Mouse (Mus musculus) left cerebral cortex, postnatal 4 days (tissue): ENCODE results near the gene Kmt5b. TPM values are rescaled to one million over a fixed set of nuclear protein-coding genes. Genes with fewer than 3 reads are reported as not detected.

Source experiments
- DNase-seq: peaks from one replicate; pipeline ENCODE4 v3.0.0-alpha.2; 2022
- intact Hi-C: fragments of 180-260 bp; cut with DNase I; formaldehyde crosslinking; loops from one replicate; pipeline ENCODE4 v1.15.1; 2025
- total RNA-seq, 2 experiments: library from RNA; stranded (reverse); gene quantifications; 2 replicates each; pipeline ENCODE4 v1.2.3; 2021

Gene Kmt5b
- total RNA-seq, 2 experiments from 2014 or later = 89.1 to 90.7 TPM

- intact Hi-C loops = no loop called here
- peak; percentile 87 for DNase-seq
Measured at GRCm38 (mm10) chr19:3767781-3768696, 818 bp downstream of the Kmt5b start.

GRCm38 (mm10) chr19:3768697-3769383, 1.6 kb downstream of the Kmt5b start:
- DNase-seq = peak; percentile 93
- intact Hi-C loops = no loop called here

DNA sequence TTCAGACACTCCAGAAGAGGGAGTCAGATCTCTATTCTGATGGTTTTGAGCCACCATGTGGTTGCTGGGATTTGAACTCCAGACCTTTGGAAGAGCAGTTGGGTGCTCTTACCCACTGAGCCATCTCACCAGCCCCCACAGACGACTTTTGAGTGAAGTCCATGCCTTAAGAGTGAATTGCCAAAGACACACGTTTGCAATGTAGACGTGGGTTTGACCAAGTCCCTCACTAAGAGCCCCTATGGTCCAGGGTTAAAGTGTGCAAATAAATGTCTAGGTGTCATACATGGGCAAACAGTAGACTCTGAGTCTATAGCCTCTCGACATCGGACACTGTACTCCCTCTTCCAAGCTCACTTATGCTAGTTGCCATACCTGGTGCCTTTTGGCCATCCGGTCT, 2.3 kb downstream of the Kmt5b start:
- DNase-seq = no peak
- intact Hi-C loops = no loop called here

- DNase-seq = no peak
- intact Hi-C loops = no loop called here
Measured at GRCm38 (mm10) chr19:3774159-3774558, 6.9 kb downstream of the Kmt5b start.

- intact Hi-C loops = no loop called here
- no peak for DNase-seq
Measured at GRCm38 (mm10) chr19:3778713-3779112, 11.5 kb downstream of the Kmt5b start.

DNA sequence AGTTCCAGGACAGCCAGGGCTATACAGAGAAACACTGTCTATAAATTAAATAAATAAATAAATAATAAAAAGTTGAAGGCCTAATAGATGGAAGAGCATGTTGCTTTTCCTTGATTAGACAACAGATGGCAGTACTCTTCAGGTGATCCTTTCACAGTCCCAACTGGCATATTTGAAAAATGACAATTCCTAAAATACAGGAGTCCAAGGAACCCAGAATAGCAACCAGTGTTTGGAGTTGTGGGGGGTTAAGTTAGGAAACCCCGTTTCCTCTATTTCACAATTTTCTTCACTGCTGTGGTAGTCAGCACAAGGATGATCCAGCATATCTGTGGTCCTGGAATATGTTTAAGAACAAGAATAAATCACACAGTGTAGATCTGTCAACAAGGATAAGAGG, 22.9 kb downstream of the Kmt5b start:
- intact Hi-C loops = no loop called here
- no peak for DNase-seq

GRCm38 (mm10) chr19:3805526-3805925, 38.3 kb downstream of the Kmt5b start:
- intact Hi-C loops = no loop called here
- no peak for DNase-seq

DNA sequence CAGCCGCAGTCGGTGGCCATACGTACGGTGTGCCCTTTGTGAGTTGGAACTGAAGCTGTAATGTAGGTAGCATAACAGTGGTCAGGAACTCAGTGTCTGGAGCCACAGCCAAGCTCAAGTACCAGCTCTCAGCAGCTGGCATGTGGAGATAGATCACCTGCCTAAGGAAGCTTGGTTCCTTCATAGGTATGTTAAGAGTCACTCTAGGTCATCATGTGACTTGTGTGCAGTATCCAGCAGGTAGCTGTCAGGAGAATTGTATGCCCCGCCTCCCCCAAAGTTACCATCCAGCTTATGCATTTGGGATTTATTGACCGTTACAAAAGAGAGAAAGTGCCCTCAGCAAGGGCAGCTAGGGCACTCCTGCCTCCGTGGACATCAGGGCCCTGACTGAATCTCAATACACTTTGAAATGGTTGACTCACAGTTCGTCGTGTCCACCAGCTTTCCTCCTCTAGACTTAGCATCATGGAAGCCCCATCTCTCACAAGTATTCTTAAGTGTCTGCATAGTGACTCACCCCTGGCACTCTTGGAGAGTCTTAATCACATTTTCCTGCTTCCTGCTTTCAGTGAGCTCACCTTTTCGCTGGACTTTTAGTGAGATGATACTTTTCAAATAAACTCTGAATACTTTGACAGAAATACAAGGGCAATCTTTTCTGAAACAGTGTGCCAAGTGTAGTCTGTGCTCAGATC, 43.5 kb downstream of the Kmt5b start:
- intact Hi-C loops = no loop called here

DNA sequence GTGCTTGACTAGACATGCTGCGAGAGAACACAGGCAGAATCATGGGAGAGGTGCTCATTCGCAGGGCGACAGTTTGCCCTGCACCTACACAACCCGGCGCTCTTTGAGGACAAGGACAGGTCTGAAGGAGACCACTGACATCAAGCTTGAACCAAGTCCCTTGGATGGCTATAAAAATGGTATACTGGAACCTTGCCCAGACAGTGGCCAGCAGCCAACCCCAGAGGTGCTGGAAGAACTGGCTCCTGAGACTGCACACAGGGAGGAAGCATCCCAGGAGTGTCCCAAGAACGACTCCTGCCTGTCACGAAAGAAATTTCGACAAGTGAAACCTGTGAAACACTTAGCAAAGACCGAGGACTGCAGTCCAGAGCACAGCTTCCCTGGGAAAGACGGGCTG, 47.2 kb downstream of the Kmt5b start:
- DNase-seq = peak; percentile 35
- intact Hi-C loops = no loop called here

More for the DNA sequence above, 43.5 kb downstream of the Kmt5b start:
- no peak for DNase-seq

DNA sequence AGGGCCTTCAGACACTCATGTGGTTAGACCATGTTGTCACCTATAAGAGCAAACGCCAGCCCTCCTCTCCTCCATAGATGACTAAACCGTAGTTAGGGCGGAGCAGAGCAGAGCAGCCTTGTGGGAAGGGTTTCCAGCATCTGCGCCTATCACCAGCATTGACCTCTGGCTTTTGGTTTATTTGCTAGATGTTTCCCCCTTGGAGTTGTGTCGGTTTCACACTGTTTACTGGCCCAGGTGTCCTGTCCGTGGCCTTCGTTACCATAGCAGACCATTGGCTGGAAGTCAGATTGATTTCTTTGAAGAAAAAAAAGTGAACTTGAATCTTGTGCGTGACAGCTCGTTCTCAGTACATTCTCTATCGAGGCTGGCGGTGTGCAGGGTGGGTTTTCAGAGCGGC, 48.6 kb downstream of the Kmt5b start:
- intact Hi-C loops = no loop called here
- DNase-seq = no peak

GRCm38 (mm10) chr19:3819080-3819479, 51.9 kb downstream of the Kmt5b start:
- no peak for DNase-seq
- intact Hi-C loops = no loop called here

DNA sequence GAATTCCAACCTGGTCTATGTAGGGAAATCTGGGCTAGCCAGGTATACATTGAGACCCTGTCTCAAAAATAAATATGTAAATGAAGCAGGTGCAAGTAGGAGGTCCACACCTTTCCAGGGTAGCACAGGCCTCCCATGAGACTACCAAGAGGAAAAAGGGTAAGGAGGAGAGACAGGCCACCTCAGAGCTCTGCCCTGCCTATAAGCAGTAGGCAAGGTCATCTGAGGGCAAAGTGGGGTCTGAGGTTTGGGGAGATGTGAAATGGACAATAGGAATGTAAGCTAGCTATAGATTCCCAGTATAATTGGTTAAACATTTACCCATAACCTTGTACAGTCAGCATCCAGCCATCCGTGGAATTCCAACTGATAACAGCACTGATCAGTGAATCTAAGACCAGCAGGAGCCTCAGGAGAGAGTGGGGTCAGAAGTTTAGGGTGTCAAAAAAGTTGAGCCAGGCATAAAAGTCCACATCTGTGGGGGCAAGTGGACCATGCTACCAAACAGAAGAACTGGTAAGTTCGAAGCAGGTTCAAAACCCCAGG, 52.8 kb downstream of the Kmt5b start:
- intact Hi-C loops = no loop called here
- no peak for DNase-seq

DNA sequence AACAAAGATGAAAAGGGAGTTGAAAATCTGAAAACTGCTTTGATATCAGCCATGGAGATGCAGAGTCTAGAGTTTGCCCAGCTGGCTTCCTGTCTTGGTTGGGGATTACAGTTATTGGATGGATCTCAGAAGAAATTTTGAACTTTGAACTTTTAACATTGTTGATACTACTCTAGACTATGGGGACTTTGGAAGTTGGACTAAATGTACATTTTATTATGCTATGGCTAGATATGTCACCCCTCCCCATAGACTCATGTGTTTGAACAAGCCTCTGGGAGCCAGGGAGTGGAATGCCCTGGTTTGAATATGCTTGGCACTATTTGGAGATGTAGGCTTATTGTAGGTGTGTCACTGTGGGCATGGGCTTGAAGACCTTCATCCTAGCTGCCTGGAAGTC, 57.8 kb downstream of the Kmt5b start:
- intact Hi-C loops = no loop called here
- DNase-seq = no peak

DNA sequence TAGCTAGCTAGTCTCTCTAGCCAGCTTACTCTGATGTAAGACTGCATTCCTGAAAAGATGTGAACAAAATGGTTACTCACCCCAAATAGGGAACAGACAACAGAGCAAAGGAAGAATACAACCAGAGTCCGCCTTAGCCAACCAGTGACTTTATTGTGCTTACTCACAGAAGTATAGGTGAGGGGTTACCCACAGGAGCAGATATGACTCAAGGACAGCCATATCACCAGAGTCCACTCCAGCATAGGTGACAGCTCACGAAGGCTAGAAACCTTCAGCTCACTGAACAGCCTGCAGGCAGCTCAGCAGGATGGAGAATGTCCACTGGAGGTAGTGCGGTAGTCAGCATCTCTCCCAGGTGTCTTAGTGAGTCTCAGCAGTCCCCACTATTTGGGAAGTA, 62.6 kb downstream of the Kmt5b start:
- intact Hi-C loops = no loop called here
- DNase-seq = no peak

DNA sequence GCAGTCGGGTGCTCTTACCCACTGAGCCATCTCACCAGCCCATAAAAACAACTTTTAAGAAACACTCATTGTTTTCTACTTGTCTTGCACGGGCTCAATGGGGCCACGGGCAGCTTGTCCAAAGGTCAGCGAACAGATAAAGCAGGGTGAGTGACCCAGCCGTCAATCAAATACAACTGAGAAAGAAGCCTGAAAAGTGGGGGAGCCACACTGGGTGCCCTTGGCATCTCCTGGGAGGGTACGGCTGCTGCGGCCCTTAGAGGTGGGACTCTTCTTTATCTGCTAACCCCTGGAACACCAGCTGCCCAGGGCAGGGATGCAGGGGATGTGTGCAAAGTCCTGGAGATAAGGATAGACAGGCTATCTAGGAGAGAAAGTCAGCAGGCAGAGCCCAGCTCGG, 64.5 kb downstream of the Kmt5b start:
- DNase-seq = no peak
- intact Hi-C loops = no loop called here

- peak; percentile 75 for DNase-seq
Measured at GRCm38 (mm10) chr19:3832851-3833353, 65.7 kb downstream of the Kmt5b start.

GRCm38 (mm10) chr19:3834301-3834700, 67.1 kb downstream of the Kmt5b start:
- intact Hi-C loops = no loop called here
- no peak for DNase-seq

More at GRCm38 (mm10) chr19:3832851-3833353, 65.7 kb downstream of the Kmt5b start:
- intact Hi-C loops = no loop called here

DNA sequence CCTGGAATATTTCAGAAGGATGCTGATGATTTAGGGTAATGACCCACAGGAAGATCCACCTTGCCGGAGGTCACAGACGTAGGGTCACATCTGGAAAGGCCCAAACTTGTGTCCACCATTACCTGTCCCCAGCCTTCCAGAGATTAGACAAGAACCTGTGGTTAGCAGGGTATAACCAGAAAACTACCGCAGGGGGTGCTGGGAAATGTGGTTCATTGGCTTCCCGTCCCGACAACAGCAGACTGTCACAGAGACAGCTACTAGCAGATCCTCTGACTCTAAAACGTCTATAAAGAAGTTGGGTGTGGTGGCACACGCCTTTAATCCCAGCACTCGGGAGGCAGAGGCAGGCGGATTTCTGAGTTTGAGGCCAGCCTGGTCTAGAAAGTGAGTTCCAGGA, 69.6 kb downstream of the Kmt5b start:
- intact Hi-C loops = no loop called here
- no peak for DNase-seq

DNA sequence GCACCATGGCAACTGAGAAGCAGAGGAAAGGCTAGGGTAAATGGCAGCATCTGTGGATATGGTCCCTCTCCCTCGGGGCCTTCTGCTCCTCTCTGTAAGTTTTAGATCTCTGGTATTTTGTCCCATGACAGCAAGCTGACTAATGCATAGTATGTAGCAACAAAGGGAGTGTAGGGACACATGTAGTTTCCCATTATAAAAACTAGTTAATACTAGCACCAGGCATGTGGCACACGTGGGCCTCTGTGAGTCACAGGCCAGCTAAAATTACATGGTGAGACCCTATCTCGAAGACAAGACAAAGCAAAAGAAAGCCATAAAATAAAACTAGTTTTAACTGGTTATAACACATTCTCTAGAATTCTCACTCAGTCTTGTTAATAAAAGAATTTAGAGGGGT, 71.7 kb downstream of the Kmt5b start:
- intact Hi-C loops = no loop called here
- DNase-seq = no peak

DNA sequence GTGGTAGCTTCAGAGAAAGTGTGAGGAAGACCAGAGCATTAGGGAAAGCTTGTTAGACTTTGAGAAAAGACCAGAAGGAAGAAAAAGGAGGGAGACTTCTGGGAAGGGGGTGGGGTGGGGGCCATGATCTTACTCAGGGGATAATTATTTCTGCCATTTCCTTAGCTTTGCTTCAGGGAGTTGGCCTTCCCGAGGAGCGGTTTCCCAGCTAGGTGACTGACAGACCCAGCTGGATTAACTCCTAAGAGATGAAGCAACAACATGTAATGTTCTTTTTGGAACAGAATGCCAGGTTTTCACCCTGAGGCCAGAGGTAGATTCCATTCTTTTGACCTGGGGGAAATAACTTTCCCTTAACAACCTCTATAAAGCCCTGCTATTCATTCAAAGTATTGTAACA, 72.5 kb downstream of the Kmt5b start:
- DNase-seq = no peak
- intact Hi-C loops = no loop called here

GRCm38 (mm10) chr19:3840214-3840651, 73.0 kb downstream of the Kmt5b start:
- no peak for DNase-seq
- intact Hi-C loops = no loop called here
